Mouse (Mus musculus) liver, adult 2 months (tissue): ENCODE data around the gene Tmem121b. TPM values are rescaled to one million over a fixed set of nuclear protein-coding genes. Genes with fewer than 3 reads are reported as not detected.

Source experiments
- DNase-seq: peaks from one replicate; pipeline ENCODE4 v3.0.0-alpha.2; 2011; ENCODE audit warnings: low read depth, low spot score; ENCODE audit errors: extremely low read depth
- H3K27ac ChIP-seq: fragments of 200-500 bp; replicated peaks from 2 replicates; pipeline ENCODE4 v1.5.1; 2012; ENCODE audit warnings: low read depth, mild to moderate bottlenecking, control low read depth, inconsistent platforms, low read length; ENCODE audit not compliant: insufficient read depth
- H3K27me3 ChIP-seq: fragments of 200-500 bp; 2 replicates; pipeline ENCODE4 v1.6.1; 2012; ENCODE audit warnings: mild to moderate bottlenecking, moderate library complexity, low read length, inconsistent platforms; ENCODE audit not compliant: control insufficient read depth, insufficient read depth
- H3K36me3 ChIP-seq: fragments of 200-500 bp; 2 replicates; pipeline ENCODE4 v1.6.1; 2012; ENCODE audit warnings: low read length, inconsistent platforms; ENCODE audit not compliant: control insufficient read depth, insufficient read depth
- H3K4me1 ChIP-seq: fragments of 200-500 bp; 2 replicates; pipeline ENCODE4 v1.6.1; 2011; ENCODE audit warnings: low read length; ENCODE audit not compliant: control insufficient read depth, insufficient read depth
- H3K4me3 ChIP-seq: fragments of 200-500 bp; 2 replicates; pipeline ENCODE4 v1.5.1; 2011; ENCODE audit warnings: low read depth, mild to moderate bottlenecking, control low read depth, low read length, moderate library complexity; ENCODE audit not compliant: insufficient read depth
- H3K79me2 ChIP-seq: fragments of 200-500 bp; 2 replicates; pipeline ENCODE4 v1.6.1; 2012; ENCODE audit warnings: inconsistent platforms, mild to moderate bottlenecking, low read length, moderate library complexity; ENCODE audit not compliant: control insufficient read depth, insufficient read depth
- H3K9ac ChIP-seq: fragments of 200-500 bp; 2 replicates; pipeline ENCODE4 v1.6.1; 2012; ENCODE audit warnings: low read depth, mild to moderate bottlenecking, control low read depth, inconsistent platforms, low read length
- CTCF ChIP-seq: fragments of 200-500 bp; IDR thresholded peaks from 2 replicates; pipeline ENCODE4 v1.5.1; 2011; ENCODE audit warnings: low read depth, low read length, control low read depth
- POLR2A ChIP-seq: fragments of 200-500 bp; IDR thresholded peaks from 2 replicates; pipeline ENCODE4 v1.6.1; 2011; ENCODE audit warnings: low read length, control low read depth; ENCODE audit not compliant: insufficient read depth; ENCODE audit errors: extremely low read depth
- WGBS: fragments of 180-500 bp; shearing (Covaris S2); methylation state at CpG from one replicate; pipeline ENCODE4 v1.1.7; 2018; 5-methylcytosine and 5-hydroxymethylcytosine counted together
- polyA plus RNA-seq: library from polyadenylated mRNA; depleted of rRNA; stranded (reverse); fragments of >200 nt; gene quantifications from 2 replicates; pipeline ENCODE4 v1.2.3, GENCODE M21; 2012
- total RNA-seq: library from RNA; depleted of rRNA; stranded (reverse); fragments of >200 nt; gene quantifications from 2 replicates; pipeline ENCODE4 v1.2.3, GENCODE M21; 2014

Tmem121b gene
- total and polyA plus RNA-seq, 2 experiments, result not detected

GRCm38 (mm10) chr6:120491862-120492498 lies 1.6 kb downstream of the Tmem121b start:
- no peak overlapping the region for H3K27ac ChIP-seq
- H3K36me3 ChIP-seq, result no peaks in the 10 kb centered on the region
- no peak for DNase-seq
- no peaks in the 10 kb centered on the region for H3K79me2 ChIP-seq
- H3K9ac ChIP-seq, result no peak overlapping the region
- peaks cover 23% of the 10 kb centered on the region for H3K27me3 ChIP-seq
- H3K4me1 ChIP-seq, result no peaks in the 10 kb centered on the region
- no peak for TF ChIP-seq POLR2A
- 17% methylated on average over 22 of the region's 22 CpGs for WGBS
- no peak overlapping the region; the same call in 1 of the 2 replicates for H3K4me3 ChIP-seq

GRCm38 (mm10) chr6:120491064-120491463 lies 2.5 kb downstream of the Tmem121b start:
- 75% methylated on average over 7 of the region's 7 CpGs for WGBS
- peaks cover 23% of the 10 kb centered on the region for H3K27me3 ChIP-seq
- no peak for TF ChIP-seq CTCF
- TF ChIP-seq POLR2A, result no peak

GRCm38 (mm10) chr6:120489461-120489860 lies 4.1 kb downstream of the Tmem121b start:
- WGBS, result 71% methylated on average over 2 of the region's 2 CpGs

More at GRCm38 (mm10) chr6:120491064-120491463, 2.5 kb downstream of the Tmem121b start:
- Histone ChIP-seq H3K4me1 (no peaks in the 10 kb centered on the region), H3K4me3 (no peak overlapping the region), H3K9ac (no peak overlapping the region), H3K27ac (no peak overlapping the region), H3K36me3 (no peaks in the 10 kb centered on the region), H3K79me2 (no peaks in the 10 kb centered on the region)
- DNase-seq, result no peak

GRCm38 (mm10) chr6:120488647-120489046 lies 5.0 kb downstream of the Tmem121b start:
- WGBS, result 84% methylated on average over 3 of the region's 3 CpGs
- Histone ChIP-seq H3K9ac (no peak overlapping the region), H3K4me1 (no peaks in the 10 kb centered on the region), H3K4me3 (no peak overlapping the region), H3K27ac (no peak overlapping the region), H3K36me3 (no peaks in the 10 kb centered on the region), H3K79me2 (no peaks in the 10 kb centered on the region), H3K27me3 (peaks cover 17% of the 10 kb centered on the region)
- DNase-seq, result no peak
- TF ChIP-seq CTCF (no peak), POLR2A (no peak)

More at GRCm38 (mm10) chr6:120489461-120489860, 4.1 kb downstream of the Tmem121b start:
- no peaks in the 10 kb centered on the region for H3K79me2 ChIP-seq
- no peak overlapping the region for H3K9ac ChIP-seq
- no peaks in the 10 kb centered on the region for H3K36me3 ChIP-seq
- no peak for DNase-seq
- no peak overlapping the region for H3K4me3 ChIP-seq
- peaks cover 20% of the 10 kb centered on the region for H3K27me3 ChIP-seq
- TF ChIP-seq POLR2A, result no peak
- TF ChIP-seq CTCF, result no peak
- no peaks in the 10 kb centered on the region for H3K4me1 ChIP-seq
- no peak overlapping the region for H3K27ac ChIP-seq

GRCm38 (mm10) chr6:120486051-120486510 lies 7.5 kb downstream of the Tmem121b start:
- H3K27me3 ChIP-seq, result no peaks in the 10 kb centered on the region
- H3K27ac ChIP-seq, result no peak overlapping the region
- 0 out of 2 replicates have a peak, but pooled peaks cover 2% of the 10 kb centered on the region for H3K4me1 ChIP-seq
- DNase-seq, result no peak
- no peaks in the 10 kb centered on the region for H3K79me2 ChIP-seq
- H3K4me3 ChIP-seq, result no peak overlapping the region
- 59% methylated on average over 8 of the region's 8 CpGs for WGBS
- H3K36me3 ChIP-seq, result no peaks in the 10 kb centered on the region
- no peak overlapping the region for H3K9ac ChIP-seq
- TF ChIP-seq CTCF, result no peak
- TF ChIP-seq POLR2A, result no peak

- H3K36me3 ChIP-seq, result no peaks in the 10 kb centered on the region
- no peak overlapping the region for H3K9ac ChIP-seq
- no peak overlapping the region for H3K27ac ChIP-seq
- H3K4me3 ChIP-seq, result no peak overlapping the region
- WGBS, result 41% methylated on average over 3 of the region's 3 CpGs
- TF ChIP-seq CTCF, result no peak
- TF ChIP-seq POLR2A, result no peak
- no peak for DNase-seq
- no peaks in the 10 kb centered on the region for H3K79me2 ChIP-seq
- H3K27me3 ChIP-seq, result no peaks in the 10 kb centered on the region
- H3K4me1 ChIP-seq, result 0 out of 2 replicates have a peak, but pooled peaks cover 2% of the 10 kb centered on the region
Observed at GRCm38 (mm10) chr6:120485038-120485437, 8.6 kb downstream of the Tmem121b start.
